Comparison of ENCODE assay signal across 19 mouse cellular contexts in the genomic region with DNA sequence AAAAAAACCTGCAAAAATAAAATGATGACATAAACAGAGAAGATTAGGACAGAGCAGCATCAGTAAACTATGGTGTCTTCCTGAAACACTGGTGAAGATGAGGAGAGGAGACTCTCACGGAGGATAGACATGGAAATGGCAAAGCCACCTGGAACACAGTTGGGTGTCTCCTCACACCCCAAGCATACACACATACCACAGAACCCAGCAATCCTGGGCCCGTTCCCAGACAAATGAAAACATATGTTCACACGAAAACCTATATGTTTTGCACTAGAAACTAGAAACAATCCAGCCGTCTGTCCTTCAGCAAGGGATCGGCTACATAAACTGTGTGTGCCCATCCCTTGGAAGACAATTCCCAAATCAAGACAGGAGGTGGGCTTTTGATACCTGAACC. TPM values are rescaled to one million over a fixed set of nuclear protein-coding genes. Genes with fewer than 3 reads are reported as not detected.
DNase-seq lines count a peak whose midpoint lies in the region; ATAC-seq lines count a peak whose summit lies in the region.
"Had no signal": no experiment of that assay in that cellular context is flagged by ENCODE, and none has a peak within 500 bp of the region (broad histone marks: within the 10 kb centered on the region; RNA-seq: fewer than 3 reads in every experiment).

No protein-coding gene starts in this region.

- H3K4me1 ChIP-seq in embryonic facial prominence, embryonic 12.5 days = peaks cover 40% of the 10 kb centered on the region
- peaks cover 52% of the 10 kb centered on the region for H3K4me1 ChIP-seq in embryonic facial prominence, embryonic 10.5 days
- H3K4me1 ChIP-seq in embryonic facial prominence, embryonic 15.5 days = peaks cover 39% of the 10 kb centered on the region

- no peaks in the 10 kb centered on the region for H3K36me3 ChIP-seq in embryonic facial prominence, embryonic 12.5 days
- no peaks in the 10 kb centered on the region for H3K36me3 ChIP-seq in embryonic facial prominence, embryonic 10.5 days (replicated peaks)
- no peaks in the 10 kb centered on the region for H3K36me3 ChIP-seq in embryonic facial prominence, embryonic 15.5 days
- H3K36me3 ChIP-seq: G1E; heart, embryonic 12.5 days; hindbrain, embryonic 10.5 days; hindbrain, embryonic 15.5 days had no signal

- WGBS in embryonic facial prominence, embryonic 12.5 days = 47% methylated on average over 5 of the region's 5 CpGs
- WGBS in embryonic facial prominence, embryonic 10.5 days = 75% methylated on average over 5 of the region's 5 CpGs
- 29% methylated on average over 5 of the region's 5 CpGs for WGBS in embryonic facial prominence, embryonic 15.5 days

- peak overlapping the region; percentile 1; the same call in 1 of the 2 replicates for H3K27ac ChIP-seq in embryonic facial prominence, embryonic 12.5 days
- H3K27ac ChIP-seq in embryonic facial prominence, embryonic 10.5 days (replicated peaks) = no peak overlapping the region
- peak overlapping the region; percentile 63 for H3K27ac ChIP-seq in embryonic facial prominence, embryonic 15.5 days (replicated peaks)
- H3K27ac ChIP-seq: hindbrain, embryonic 10.5 days; hindbrain, embryonic 15.5 days had no signal

- H3K9ac ChIP-seq in embryonic facial prominence, embryonic 12.5 days = no peak overlapping the region
- H3K9ac ChIP-seq in embryonic facial prominence, embryonic 15.5 days = no peak overlapping the region
- H3K9ac ChIP-seq: heart, embryonic 12.5 days; hindbrain, embryonic 15.5 days had no signal

- no peak for ATAC-seq in embryonic facial prominence, embryonic 12.5 days (ENCODE audit: insufficient number of reproducible peaks, insufficient read depth, low FRiP score, low TSS enrichment)
- ATAC-seq in frontal cortex, adult (ENCODE audit: low TSS enrichment) = peak; percentile 50
- ATAC-seq in embryonic facial prominence, embryonic 15.5 days (ENCODE audit: insufficient number of reproducible peaks, low FRiP score, low TSS enrichment, low read depth) = no peak
- ATAC-seq: CD4-positive, CD25-positive, alpha-beta regulatory T cell, adult 4 months; intestine, embryonic 16.5 days had no signal

- H3K27me3 ChIP-seq in embryonic facial prominence, embryonic 12.5 days = peaks cover 15% of the 10 kb centered on the region
- H3K27me3 ChIP-seq in embryonic facial prominence, embryonic 10.5 days (replicated peaks; ENCODE audit: low read depth, poor library complexity, severe bottlenecking) = peaks cover 37% of the 10 kb centered on the region
- peaks cover 4% of the 10 kb centered on the region; the same call in 1 of the 2 replicates for H3K27me3 ChIP-seq in embryonic facial prominence, embryonic 15.5 days
- H3K27me3 ChIP-seq: hindbrain, embryonic 15.5 days had no signal

- H3K4me2 ChIP-seq in embryonic facial prominence, embryonic 12.5 days (replicated peaks) = no peak overlapping the region
- no peak overlapping the region for H3K4me2 ChIP-seq in embryonic facial prominence, embryonic 15.5 days (replicated peaks)
- H3K4me2 ChIP-seq: heart, embryonic 12.5 days; hindbrain, embryonic 15.5 days had no signal

- DNase-seq in embryonic facial prominence, embryonic 10.5 days (ENCODE audit: low spot score) = no peak
- no peak for DNase-seq in frontal cortex, postnatal 14 days (ENCODE audit: low spot score in 2 of 2)
- peak; percentile 59 for DNase-seq in NIH3T3 (ENCODE audit: low read depth)
- DNase-seq in right cerebral cortex, adult 2 months (ENCODE audit: low spot score in 2 of 2) = no peak
- DNase-seq in thymus, postnatal 10 days (ENCODE audit: low spot score in 2 of 2) = no peak
- DNase-seq: adrenal gland, postnatal 10 days; B cell, adult 2 months; cerebellum, adult 11-12 months; cerebellum, adult 9-10 months; gastrocnemius, postnatal 25 days had no signal

- no peak overlapping the region for H3K4me3 ChIP-seq in embryonic facial prominence, embryonic 12.5 days
- H3K4me3 ChIP-seq in embryonic facial prominence, embryonic 10.5 days = no peak overlapping the region
- H3K4me3 ChIP-seq in embryonic facial prominence, embryonic 15.5 days (replicated peaks) = no peak overlapping the region
- H3K4me3 ChIP-seq: heart, embryonic 12.5 days; hindbrain, embryonic 10.5 days; hindbrain, embryonic 15.5 days had no signal

- no peaks in the 10 kb centered on the region for H3K9me3 ChIP-seq in embryonic facial prominence, embryonic 12.5 days
- no peaks in the 10 kb centered on the region for H3K9me3 ChIP-seq in embryonic facial prominence, embryonic 10.5 days
- no peaks in the 10 kb centered on the region for H3K9me3 ChIP-seq in embryonic facial prominence, embryonic 15.5 days (replicated peaks)
- H3K9me3 ChIP-seq: heart, embryonic 12.5 days; hindbrain, embryonic 10.5 days; hindbrain, embryonic 15.5 days had no signal

RNA-seq across cellular contexts. Expression of a gene that starts 9.6 kb away (rescaled TPM):
- 20.4 and 20.7 TPM in 2 replicates for polyA plus RNA-seq in embryonic facial prominence, embryonic 12.5 days (2016; fragmentation: Nextera tagmentation; extraction: Ambion mirVana)
- 16.2 and 17.7 TPM in 2 replicates for polyA plus RNA-seq in embryonic facial prominence, embryonic 10.5 days (2016; fragmentation: Nextera tagmentation; extraction: Ambion mirVana)
- 31.4 and 34.6 TPM in 2 replicates for polyA plus RNA-seq in embryonic facial prominence, embryonic 15.5 days (2015; fragmentation: Nextera tagmentation; extraction: Ambion mirVana)
- polyA plus RNA-seq: G1E had no signal

RNA-seq across cellular contexts. Expression of a gene that starts 60.0 kb away (rescaled TPM):
- polyA plus RNA-seq in embryonic facial prominence, embryonic 12.5 days (2016; fragmentation: Nextera tagmentation; extraction: Ambion mirVana) = 3.9 and 4.1 TPM in 2 replicates
- 5.9 and 6.6 TPM in 2 replicates for polyA plus RNA-seq in embryonic facial prominence, embryonic 10.5 days (2016; fragmentation: Nextera tagmentation; extraction: Ambion mirVana)
- polyA plus RNA-seq in embryonic facial prominence, embryonic 15.5 days (2015; fragmentation: Nextera tagmentation; extraction: Ambion mirVana) = 4.8 and 6.3 TPM in 2 replicates
- polyA plus RNA-seq: CD4-positive, CD25-positive, alpha-beta regulatory T cell, adult 4 months; G1E had no signal
